In the genomic region with DNA sequence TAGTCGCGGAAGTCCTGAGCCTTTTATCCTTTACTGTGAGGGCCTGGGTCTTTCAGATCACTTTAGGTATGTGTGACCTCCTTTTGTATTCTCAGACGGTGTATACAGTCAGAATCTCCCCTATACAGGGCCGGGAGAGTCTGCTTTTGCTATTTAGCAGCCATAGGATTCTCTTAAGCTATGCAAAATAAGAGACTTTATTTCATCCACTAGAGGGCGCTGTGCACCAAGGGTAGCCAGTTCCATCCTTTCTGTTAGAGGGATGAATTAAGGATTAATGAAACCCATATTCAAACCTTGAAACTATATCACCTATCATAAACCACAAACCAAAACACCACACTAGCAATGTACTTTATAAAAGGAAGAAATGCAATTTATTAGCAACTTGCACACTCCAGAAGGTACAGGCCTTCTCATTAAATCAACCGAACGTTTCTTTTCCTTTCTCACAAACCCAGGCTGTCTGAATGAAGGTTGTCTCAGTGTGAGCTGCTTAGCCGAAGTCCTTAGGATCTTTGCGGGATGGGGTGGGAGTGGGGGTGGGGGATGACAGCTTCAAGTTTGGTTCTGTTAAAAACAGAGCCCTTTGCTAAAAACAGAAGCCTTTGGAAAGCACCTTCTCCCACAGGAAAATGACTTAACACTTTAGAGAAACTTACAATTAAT, we compare ENCODE assay signal across 8 mouse cellular contexts.
DNase-seq lines count a peak whose midpoint lies in the region; ATAC-seq and TF ChIP-seq lines count a peak whose summit lies in the region.

No protein-coding gene starts in this region.

- no peak overlapping the region for H3K27ac ChIP-seq in intestine, embryonic 14.5 days (ENCODE audit: low read depth)
- no peak overlapping the region for H3K27ac ChIP-seq in intestine, embryonic 16.5 days (ENCODE audit: low read length)
- no peak overlapping the region for H3K27ac ChIP-seq in hindbrain, postnatal 0 days
- no peak overlapping the region for H3K27ac ChIP-seq in left cerebral cortex, adult 2 months
- peak overlapping the region; percentile 55; the same call in 1 of the 2 replicates for H3K27ac ChIP-seq in midbrain, embryonic 14.5 days (replicated peaks; ENCODE audit: low read depth, low read length)

- 33% methylated on average over 9 of the region's 9 CpGs for WGBS in intestine, embryonic 14.5 days
- WGBS in intestine, embryonic 16.5 days, result 34% methylated on average over 9 of the region's 9 CpGs
- 23% methylated on average over 9 of the region's 9 CpGs for WGBS in hindbrain, postnatal 0 days
- 17% methylated on average over 9 of the region's 9 CpGs for WGBS in midbrain, embryonic 14.5 days

- H3K36me3 ChIP-seq in intestine, embryonic 14.5 days (ENCODE audit: control insufficient read depth, insufficient read depth, low read length), result no peaks in the 10 kb centered on the region
- H3K36me3 ChIP-seq in intestine, embryonic 16.5 days (ENCODE audit: control insufficient read depth, insufficient read depth, low read length), result no peaks in the 10 kb centered on the region
- H3K36me3 ChIP-seq in hindbrain, postnatal 0 days (ENCODE audit: insufficient read depth, low read length), result no peaks in the 10 kb centered on the region
- no peaks in the 10 kb centered on the region for H3K36me3 ChIP-seq in midbrain, embryonic 14.5 days (ENCODE audit: control insufficient read depth, insufficient read depth, low read length)

- no peaks in the 10 kb centered on the region for H3K4me1 ChIP-seq in intestine, embryonic 14.5 days (replicated peaks; ENCODE audit: control insufficient read depth, insufficient read depth, low read length)
- H3K4me1 ChIP-seq in intestine, embryonic 16.5 days (ENCODE audit: control insufficient read depth, insufficient read depth, low read length), result no peaks in the 10 kb centered on the region
- H3K4me1 ChIP-seq in hindbrain, postnatal 0 days (ENCODE audit: insufficient read depth, low read length), result no peaks in the 10 kb centered on the region; the same call in 1 of the 2 replicates
- no peaks in the 10 kb centered on the region for H3K4me1 ChIP-seq in midbrain, embryonic 14.5 days (ENCODE audit: control insufficient read depth, insufficient read depth, low read length)

- intact Hi-C loops in left cerebral cortex, adult 2 months (cut with DNase I), result loop anchor here (2.0 to 5.0 kb wide), 4 partner anchors 239 to 1714 kb away; no protein-coding TSS in a partner anchor

- peak; percentile 64 for DNase-seq in intestine, embryonic 14.5 days (ENCODE audit: low spot score)
- DNase-seq in brain, embryonic 14.5 days (ENCODE audit: low read depth), result peak; percentile 93
- DNase-seq in fibroblast of lung, adult 2 months (ENCODE audit: low read depth), result peak; percentile 24
- peak; percentile 94 for DNase-seq in hindbrain, postnatal 0 days (ENCODE audit: low spot score)
- peak; percentile 48 to 49 for DNase-seq in left cerebral cortex, adult 2 months (ENCODE audit: extremely low spot score in 1 of 2, low spot score in 2 of 2)
- peak; percentile 96 for DNase-seq in midbrain, embryonic 14.5 days
- peak; percentile 18 for DNase-seq in yolk sac, embryonic 10.5 days (ENCODE audit: low spot score)

- no peaks in the 10 kb centered on the region for H3K27me3 ChIP-seq in intestine, embryonic 14.5 days (replicated peaks; ENCODE audit: control insufficient read depth, insufficient read depth, low read length)
- no peaks in the 10 kb centered on the region for H3K27me3 ChIP-seq in intestine, embryonic 16.5 days (replicated peaks; ENCODE audit: control insufficient read depth, insufficient read depth, low read length)
- H3K27me3 ChIP-seq in hindbrain, postnatal 0 days (ENCODE audit: insufficient read depth, low read length), result no peaks in the 10 kb centered on the region
- H3K27me3 ChIP-seq in midbrain, embryonic 14.5 days (ENCODE audit: control insufficient read depth, insufficient read depth, low read length), result no peaks in the 10 kb centered on the region

- H3K9me3 ChIP-seq in intestine, embryonic 14.5 days (ENCODE audit: control insufficient read depth, low read length), result no peaks in the 10 kb centered on the region
- H3K9me3 ChIP-seq in intestine, embryonic 16.5 days (ENCODE audit: control insufficient read depth, low read length), result no peaks in the 10 kb centered on the region
- no peaks in the 10 kb centered on the region for H3K9me3 ChIP-seq in hindbrain, postnatal 0 days (ENCODE audit: low read length)
- no peaks in the 10 kb centered on the region for H3K9me3 ChIP-seq in midbrain, embryonic 14.5 days (ENCODE audit: control insufficient read depth, low read length)

- H3K4me3 ChIP-seq in intestine, embryonic 14.5 days (ENCODE audit: low read depth, low read length), result no peak overlapping the region
- H3K4me3 ChIP-seq in intestine, embryonic 16.5 days (ENCODE audit: low read length), result no peak overlapping the region
- no peak overlapping the region for H3K4me3 ChIP-seq in hindbrain, postnatal 0 days (ENCODE audit: low read length)
- H3K4me3 ChIP-seq in left cerebral cortex, adult 2 months, result no peak overlapping the region
- no peak overlapping the region for H3K4me3 ChIP-seq in midbrain, embryonic 14.5 days (replicated peaks; ENCODE audit: low read depth, low read length)

- TF ChIP-seq POLR2A in brain, embryonic 14.5 days (IDR thresholded peaks at IDR 0.05; ENCODE audit: borderline replicate concordance, extremely low read depth, insufficient read depth, insufficient read length, poor library complexity, severe bottlenecking), result no peak

- TF ChIP-seq CTCF in brain, embryonic 14.5 days (IDR thresholded peaks at IDR 0.05; ENCODE audit: borderline replicate concordance, extremely low read depth, insufficient read depth, insufficient read length), result peak; percentile 61
- TF ChIP-seq CTCF in hindbrain, postnatal 0 days (IDR thresholded peaks at IDR 0.05; ENCODE audit: low read depth), result peak; percentile 89
- TF ChIP-seq CTCF in left cerebral cortex, adult 2 months (IDR thresholded peaks at IDR 0.05), result peak; percentile 89

- H3K9ac ChIP-seq in intestine, embryonic 14.5 days (ENCODE audit: low read length), result no peak overlapping the region
- H3K9ac ChIP-seq in intestine, embryonic 16.5 days (ENCODE audit: low read depth, low read length), result no peak overlapping the region
- H3K9ac ChIP-seq in hindbrain, postnatal 0 days (replicated peaks; ENCODE audit: low read length), result no peak overlapping the region
- H3K9ac ChIP-seq in midbrain, embryonic 14.5 days (replicated peaks; ENCODE audit: low read length), result no peak overlapping the region

- ATAC-seq in intestine, embryonic 14.5 days (replicated peaks; ENCODE audit: low FRiP score, low TSS enrichment, low read depth), result no peak
- ATAC-seq in intestine, embryonic 16.5 days, result no peak
- ATAC-seq in hindbrain, postnatal 0 days, result peak; percentile 61; the same call in 1 of the 2 replicates
- ATAC-seq in midbrain, embryonic 14.5 days (ENCODE audit: low FRiP score, low TSS enrichment), result peak; percentile 71

- H3K4me2 ChIP-seq in intestine, embryonic 14.5 days (ENCODE audit: low read length), result no peak overlapping the region
- H3K4me2 ChIP-seq in intestine, embryonic 16.5 days (ENCODE audit: low read depth, low read length), result no peak overlapping the region
- no peak overlapping the region for H3K4me2 ChIP-seq in hindbrain, postnatal 0 days (ENCODE audit: low read depth, low read length)
- H3K4me2 ChIP-seq in midbrain, embryonic 14.5 days (ENCODE audit: low read length), result no peak overlapping the region

Comparison
In these comparisons a context has a peak if more than half of its experiments do, and no peak if none do; other contexts are left out.
1. ATAC-seq: peak in hindbrain, postnatal 0 days (single experiment) and midbrain, embryonic 14.5 days (single experiment); none in intestine, embryonic 14.5 days (single experiment) and intestine, embryonic 16.5 days (single experiment).
2. DNase-seq: peak in every context shown above with its lines; median percentile 96 in midbrain, embryonic 14.5 days; 94 in hindbrain, postnatal 0 days; 93 in brain, embryonic 14.5 days; 64 in intestine, embryonic 14.5 days; 48 in left cerebral cortex, adult 2 months; 24 in fibroblast of lung, adult 2 months; 18 in yolk sac, embryonic 10.5 days.
3. Peak in every context shown above with its lines, with median percentiles within 50 percentile points of each other: CTCF ChIP-seq.